Mouse (Mus musculus): Measurements from ENCODE around the gene Map3k20.
A peak's percentile ranks its signal among the peaks of the same experiment; 100 is the strongest.

The Map3k20 gene

GRCm38 (mm10) chr2:72375877-72376276 lies 90.4 kb downstream of the Map3k20 start:
- no peak for DNase-seq (ENCODE audit: low read depth, low spot score)

GRCm38 (mm10) chr2:72376946-72377345 lies 91.5 kb downstream of the Map3k20 start:
- DNase-seq (ENCODE audit: low read depth, low spot score), result no peak

GRCm38 (mm10) chr2:72379425-72379824 lies 94.0 kb downstream of the Map3k20 start:
- DNase-seq (ENCODE audit: low read depth, low spot score), result no peak

- DNase-seq (ENCODE audit: low read depth, low spot score), result peak; percentile 54
Observed at GRCm38 (mm10) chr2:72382662-72383061, 97.2 kb downstream of the Map3k20 start.

GRCm38 (mm10) chr2:72383321-72383720 lies 97.9 kb downstream of the Map3k20 start:
- no peak for DNase-seq (ENCODE audit: low read depth, low spot score)

- DNase-seq (ENCODE audit: low read depth, low spot score), result no peak
Observed at GRCm38 (mm10) chr2:72389411-72389810, 104.0 kb downstream of the Map3k20 start.

- peak; percentile 91 for DNase-seq (ENCODE audit: low read depth, low spot score)
Observed at GRCm38 (mm10) chr2:72389942-72390341, 104.5 kb downstream of the Map3k20 start.

GRCm38 (mm10) chr2:72390474-72390873 lies 105.0 kb downstream of the Map3k20 start:
- no peak for DNase-seq (ENCODE audit: low read depth, low spot score)

- no peak for DNase-seq (ENCODE audit: low read depth, low spot score)
Observed at GRCm38 (mm10) chr2:72391024-72391423, 105.6 kb downstream of the Map3k20 start.

- DNase-seq (ENCODE audit: low read depth, low spot score), result no peak
Observed at GRCm38 (mm10) chr2:72391721-72392120, 106.3 kb downstream of the Map3k20 start.

- DNase-seq (ENCODE audit: low read depth, low spot score), result no peak
Observed at GRCm38 (mm10) chr2:72392316-72392715, 106.9 kb downstream of the Map3k20 start.

GRCm38 (mm10) chr2:72396934-72397333 lies 111.5 kb downstream of the Map3k20 start:
- no peak for DNase-seq (ENCODE audit: low read depth, low spot score)

GRCm38 (mm10) chr2:72398227-72398626 lies 112.8 kb downstream of the Map3k20 start:
- no peak for DNase-seq (ENCODE audit: low read depth, low spot score)

GRCm38 (mm10) chr2:72399469-72400195 lies 114.2 kb downstream of the Map3k20 start:
- DNase-seq (ENCODE audit: low read depth, low spot score), result no peak

- no peak for DNase-seq (ENCODE audit: low read depth, low spot score)
Observed at GRCm38 (mm10) chr2:72401290-72401689, 115.9 kb downstream of the Map3k20 start.

- no peak for DNase-seq (ENCODE audit: low read depth, low spot score)
Observed at GRCm38 (mm10) chr2:72405621-72406555, 120.5 kb downstream of the Map3k20 start.

GRCm38 (mm10) chr2:72406701-72407100 lies 121.3 kb downstream of the Map3k20 start:
- DNase-seq (ENCODE audit: low read depth, low spot score), result no peak

- DNase-seq (ENCODE audit: low read depth, low spot score), result no peak
Observed at GRCm38 (mm10) chr2:72407341-72408092, 122.1 kb downstream of the Map3k20 start.

GRCm38 (mm10) chr2:72409968-72410367 lies 124.5 kb downstream of the Map3k20 start:
- peak; percentile 61 for DNase-seq (ENCODE audit: low read depth, low spot score)

- DNase-seq (ENCODE audit: low read depth, low spot score), result no peak
Observed at GRCm38 (mm10) chr2:72412266-72412665, 126.8 kb downstream of the Map3k20 start.

- no peak for DNase-seq (ENCODE audit: low read depth, low spot score)
Observed at GRCm38 (mm10) chr2:72415416-72415815, 130.0 kb downstream of the Map3k20 start.
